Mouse (Mus musculus) skeletal muscle tissue, adult 2 months (tissue): ENCODE measurements around the gene March5.
"Not testable (repeated sequence)": the region's sequence is repeated elsewhere in the genome, so short reads cannot be mapped to it uniquely, and the experiment has no call there.

Experiments
- DNase-seq: peaks from one replicate; pipeline ENCODE4 v3.0.0-alpha.2; 2012; ENCODE audit warnings: low read depth, low spot score

The March5 gene

DNA sequence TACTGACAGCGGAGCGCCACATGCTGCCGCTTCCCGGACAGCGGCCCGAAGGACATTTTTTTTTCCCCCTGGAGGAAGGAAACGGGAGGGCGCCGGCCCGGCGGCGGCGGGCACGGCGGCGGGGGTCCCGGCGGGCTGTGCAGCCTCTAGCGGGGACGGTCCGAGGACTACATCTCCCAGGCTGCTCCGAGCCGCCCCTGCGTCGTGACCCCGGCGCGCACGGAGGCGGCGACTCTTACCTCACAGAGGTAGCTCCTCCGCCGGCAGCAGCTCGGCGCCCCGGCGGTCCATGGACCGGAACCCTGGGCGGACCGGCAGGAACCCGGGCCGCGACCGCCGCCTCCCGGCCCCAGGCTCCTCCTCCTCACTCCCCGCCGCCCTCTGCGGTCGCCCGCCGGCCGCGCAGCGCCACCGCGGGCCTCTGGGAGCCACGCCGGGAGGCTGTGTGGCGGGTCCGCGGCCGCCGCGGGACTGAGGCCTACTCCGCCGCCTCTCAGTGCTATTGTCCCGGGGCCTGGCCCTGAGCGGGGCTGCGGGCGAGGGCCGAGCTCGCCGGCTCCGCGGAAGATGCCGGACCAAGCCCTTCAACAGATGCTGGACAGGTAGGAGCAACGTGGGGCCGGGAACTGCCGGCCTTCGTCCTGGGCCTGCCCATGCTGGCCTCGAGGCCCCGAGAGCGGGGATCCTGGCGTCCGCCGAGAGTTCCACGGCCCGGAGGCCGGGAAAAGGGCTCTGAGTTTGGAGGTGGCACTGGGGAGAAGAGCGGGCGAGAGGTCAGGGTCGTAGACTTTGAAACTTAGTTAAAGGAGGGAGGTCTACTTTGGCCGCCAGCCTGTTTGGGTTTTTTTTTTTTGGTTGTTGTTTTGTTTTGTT, at the start of gene March5:
Gene March5, plus strand, starts transcription at position 241 of the 873 bp plus-strand sequence.
- peak; percentile 89 for DNase-seq

GRCm38 (mm10) chr19:37172096-37172495, 35.2 kb upstream of the March5 start:
- no peak for DNase-seq

- DNase-seq, result no peak
Observed at GRCm38 (mm10) chr19:37172566-37173130, 34.7 kb upstream of the March5 start.

- no peak for DNase-seq
Observed at GRCm38 (mm10) chr19:37173331-37174115, 33.8 kb upstream of the March5 start.

DNA sequence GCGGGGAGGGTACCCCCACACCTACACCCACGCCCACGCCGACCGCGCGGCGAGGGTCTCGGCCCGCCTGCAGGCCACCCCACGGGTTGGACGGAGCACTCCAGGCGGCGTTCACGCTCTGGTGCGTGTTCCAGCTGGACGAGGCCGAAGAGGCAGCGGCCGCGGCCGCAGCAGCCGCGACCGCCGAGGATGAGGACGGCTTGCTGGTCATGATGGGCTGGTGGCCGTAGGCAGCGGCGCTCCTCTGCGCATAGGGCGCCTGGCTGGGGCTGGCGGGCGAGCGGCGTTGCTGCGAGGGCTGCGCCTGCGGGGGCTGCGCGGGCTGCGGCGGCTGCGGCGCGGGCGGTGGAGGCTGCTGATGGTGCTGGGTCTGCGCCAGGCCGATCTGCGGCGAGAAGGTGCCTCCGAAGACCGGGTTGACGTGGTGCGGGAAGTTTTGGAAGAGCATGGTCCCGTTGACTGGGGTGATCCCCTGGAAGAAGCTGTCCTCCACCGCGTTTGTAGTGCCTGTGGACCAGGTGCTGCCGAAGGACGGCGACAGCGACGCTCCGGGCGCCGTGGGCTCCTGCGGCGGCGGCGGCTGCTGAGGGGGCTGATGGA, 33.1 kb upstream of the March5 start:
- DNase-seq, result no peak

DNA sequence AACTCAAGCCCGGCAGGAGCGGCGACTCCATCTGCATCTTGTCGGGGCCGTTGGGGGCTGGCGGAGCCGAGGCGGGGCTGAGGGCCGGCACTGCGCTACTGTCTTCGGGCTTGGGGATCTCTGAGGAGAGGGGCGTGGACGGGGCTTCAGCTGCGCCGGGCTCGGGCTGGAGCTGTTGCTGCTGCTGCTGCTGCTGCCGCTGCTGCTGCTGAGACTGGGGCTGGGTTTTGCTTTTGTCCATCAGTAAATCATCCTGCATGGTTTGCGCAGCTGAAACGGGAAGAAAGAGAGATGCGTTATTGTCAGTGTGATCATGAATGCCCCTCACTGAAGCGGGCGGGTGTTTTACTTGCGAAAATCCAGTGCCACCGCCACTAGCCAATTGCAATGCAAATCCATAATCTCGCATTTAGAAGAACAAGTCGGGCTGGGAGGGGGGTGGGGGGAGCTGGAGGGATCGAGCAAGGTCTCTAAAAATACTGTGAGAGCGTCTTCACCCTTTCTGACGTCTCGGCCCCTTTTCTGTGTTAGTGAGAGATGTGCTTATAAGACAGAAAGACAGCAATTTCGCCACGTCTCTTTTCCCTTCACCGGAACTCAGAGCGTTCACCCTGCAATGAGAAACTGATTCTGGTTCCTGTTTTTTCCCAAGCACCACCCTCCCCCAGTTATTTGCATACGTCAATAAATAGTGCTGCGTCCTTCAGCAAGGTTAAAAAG, 32.5 kb upstream of the March5 start:
- peak; percentile 77 for DNase-seq

DNA sequence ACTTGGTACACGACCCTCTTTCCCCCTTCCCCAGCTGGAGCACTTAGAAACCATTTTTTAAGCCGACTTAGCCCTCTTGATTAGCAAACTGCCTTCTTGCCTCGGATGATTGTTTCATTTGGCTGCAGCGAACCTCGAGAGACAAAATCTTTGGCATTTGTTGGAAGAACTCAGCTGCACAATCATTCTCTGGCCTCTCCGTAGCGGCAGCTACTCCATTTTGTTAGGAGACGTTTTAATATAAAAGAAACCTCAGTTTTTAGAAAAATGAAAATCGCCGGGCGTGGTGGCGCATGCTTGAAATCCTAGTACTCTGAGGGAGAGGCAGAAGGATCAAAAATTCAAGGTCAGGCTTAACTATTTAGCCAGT, 31.9 kb upstream of the March5 start:
- no peak for DNase-seq

- peak; percentile 49 for DNase-seq
Observed at GRCm38 (mm10) chr19:37175919-37176318, 31.4 kb upstream of the March5 start.

DNA sequence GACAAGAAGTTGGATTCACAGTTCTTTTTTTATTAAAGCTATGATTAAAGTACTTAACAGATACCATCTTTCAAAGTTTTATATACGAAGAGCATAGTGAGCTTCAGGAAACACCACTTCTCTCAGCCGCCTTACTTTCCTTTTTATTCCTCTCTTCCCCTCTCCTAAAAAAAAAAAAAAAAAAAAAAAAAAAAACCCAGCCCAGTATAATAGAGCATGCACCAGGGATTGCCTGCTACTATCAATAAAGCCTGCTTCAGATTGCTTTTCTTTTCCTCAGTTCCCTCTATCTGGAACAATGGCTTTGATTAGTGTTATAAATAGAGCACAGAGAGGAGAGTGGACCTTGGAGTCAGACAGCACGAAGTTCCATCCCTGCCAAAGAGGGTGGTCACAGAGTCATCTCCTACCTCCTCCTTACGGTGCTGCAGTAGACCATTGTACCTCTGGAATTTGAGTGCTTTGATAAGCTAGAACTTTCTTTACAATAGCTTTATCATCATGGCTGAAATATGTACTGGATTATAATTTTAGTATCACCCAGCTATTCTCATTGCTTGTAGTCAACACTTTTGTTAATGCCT, 30.4 kb upstream of the March5 start:
- DNase-seq, result no peak

DNA sequence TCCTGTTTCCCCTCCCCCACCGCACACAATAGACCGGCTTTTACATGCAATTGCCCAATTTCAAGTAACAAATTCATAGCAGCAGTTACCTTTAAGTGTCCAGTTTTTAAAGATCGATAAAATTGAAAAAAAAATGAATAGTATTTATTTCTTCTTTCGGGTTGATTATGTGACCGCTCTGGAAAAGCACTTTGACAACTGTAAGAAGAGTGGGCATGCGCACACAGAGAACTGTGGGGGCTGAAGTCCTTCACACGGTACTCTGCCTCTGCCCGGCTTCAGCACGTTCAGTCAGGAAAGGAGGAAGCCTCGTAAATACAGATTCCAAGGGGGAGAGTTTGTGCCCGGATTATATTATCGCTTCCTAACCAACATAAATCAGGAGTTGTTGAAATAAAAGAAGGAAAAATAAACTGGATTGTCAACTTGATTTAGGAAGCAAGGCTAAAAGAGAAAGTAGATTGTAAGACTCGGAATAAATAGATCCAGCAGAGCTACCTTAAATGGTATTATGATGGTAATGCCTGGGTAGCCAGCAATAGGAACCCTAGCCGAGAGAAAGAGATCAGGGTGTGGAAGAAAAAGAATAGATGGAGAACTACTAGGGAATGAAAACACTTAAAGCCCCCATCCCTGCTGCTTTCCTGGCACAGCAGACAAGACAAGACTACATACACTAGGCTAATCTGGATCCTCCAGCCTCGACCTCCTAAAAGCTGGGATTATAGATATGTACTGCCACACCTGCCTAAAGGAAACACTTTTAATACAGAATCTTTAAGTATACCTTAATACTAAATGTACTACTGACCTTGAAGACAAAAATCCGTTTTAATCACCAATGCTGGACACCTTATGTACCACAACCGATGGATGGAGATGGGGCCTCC, 29.3 kb upstream of the March5 start:
- peak; percentile 72 for DNase-seq

- DNase-seq, result no peak
Observed at GRCm38 (mm10) chr19:37188366-37188948, 18.9 kb upstream of the March5 start.

- DNase-seq, result no peak
Observed at GRCm38 (mm10) chr19:37192475-37193058, 14.8 kb upstream of the March5 start.

- DNase-seq, result no peak
Observed at GRCm38 (mm10) chr19:37198165-37198880, 9.0 kb upstream of the March5 start.

- DNase-seq, result no peak
Observed at GRCm38 (mm10) chr19:37199889-37200288, 7.5 kb upstream of the March5 start.

DNA sequence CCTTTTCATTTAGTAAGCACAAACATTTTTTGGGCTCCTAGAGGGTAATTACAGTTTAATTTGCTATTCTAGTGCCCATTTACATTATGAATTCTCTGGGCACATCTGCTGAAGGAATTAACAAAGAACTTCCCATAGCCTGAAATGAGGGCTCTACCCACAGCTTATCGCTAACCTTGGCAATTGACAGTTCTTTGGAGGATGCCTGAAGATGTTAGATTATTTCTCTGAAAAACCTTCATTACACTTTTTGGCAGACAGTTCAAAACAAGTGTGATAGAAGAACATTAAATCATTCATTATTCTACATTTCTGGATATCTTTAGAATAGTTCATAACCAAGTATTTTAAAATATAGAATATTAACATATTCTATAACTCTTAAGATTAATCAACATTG, 4.0 kb upstream of the March5 start:
- DNase-seq, result no peak

DNA sequence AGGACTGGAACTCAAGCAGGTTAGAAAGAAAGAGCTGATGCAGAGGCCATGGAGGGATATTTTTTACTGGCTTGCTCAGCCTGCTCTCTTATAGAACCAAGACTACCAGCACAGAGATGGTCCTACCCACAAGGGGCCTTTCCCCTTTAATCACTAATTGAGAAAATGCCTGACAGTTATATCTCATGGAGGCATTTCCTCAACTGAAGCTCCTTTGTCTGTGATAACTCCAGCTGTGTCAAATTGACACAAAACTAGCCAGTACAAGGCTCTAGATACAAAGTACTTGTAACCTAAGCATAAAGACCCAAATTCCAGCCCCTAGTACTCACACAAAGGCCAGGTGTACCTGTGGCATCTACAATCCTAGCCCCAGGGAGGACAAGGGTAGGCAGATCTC, 2.2 kb upstream of the March5 start:
- not testable (repeated sequence) for DNase-seq

DNA sequence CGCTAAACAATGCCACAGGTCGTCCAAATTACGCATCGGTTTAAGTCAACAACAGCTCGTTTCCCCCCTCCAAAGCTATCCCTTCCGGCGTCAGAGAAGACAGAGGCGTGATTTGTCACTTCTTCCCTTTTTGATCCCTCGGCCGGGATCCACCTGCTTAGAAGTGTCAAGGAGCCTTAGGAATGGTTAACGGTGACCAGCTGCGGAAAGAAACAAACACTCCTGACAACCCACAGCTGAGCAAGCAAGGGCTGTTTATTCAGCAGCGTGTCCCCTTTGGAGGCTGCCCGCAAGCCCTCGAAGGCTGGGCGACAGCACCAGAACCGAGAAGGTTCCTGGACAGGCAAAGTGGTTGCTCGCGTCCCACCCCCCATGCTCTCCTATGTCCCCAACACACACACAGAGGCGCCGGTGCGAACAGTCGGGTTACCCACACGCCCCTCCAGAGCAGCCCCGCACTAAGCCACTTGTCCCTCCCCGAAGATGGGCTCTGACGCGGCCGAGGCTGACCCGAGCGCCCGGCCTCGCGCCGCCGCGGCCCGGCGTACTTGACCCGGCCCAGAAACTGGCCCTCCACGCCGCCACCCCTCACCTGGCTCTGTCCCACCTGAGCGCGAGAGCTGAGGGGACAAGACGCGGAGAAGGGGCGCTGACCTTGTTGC, 571 bp upstream of the March5 start:
- peak; percentile 43 for DNase-seq

DNA sequence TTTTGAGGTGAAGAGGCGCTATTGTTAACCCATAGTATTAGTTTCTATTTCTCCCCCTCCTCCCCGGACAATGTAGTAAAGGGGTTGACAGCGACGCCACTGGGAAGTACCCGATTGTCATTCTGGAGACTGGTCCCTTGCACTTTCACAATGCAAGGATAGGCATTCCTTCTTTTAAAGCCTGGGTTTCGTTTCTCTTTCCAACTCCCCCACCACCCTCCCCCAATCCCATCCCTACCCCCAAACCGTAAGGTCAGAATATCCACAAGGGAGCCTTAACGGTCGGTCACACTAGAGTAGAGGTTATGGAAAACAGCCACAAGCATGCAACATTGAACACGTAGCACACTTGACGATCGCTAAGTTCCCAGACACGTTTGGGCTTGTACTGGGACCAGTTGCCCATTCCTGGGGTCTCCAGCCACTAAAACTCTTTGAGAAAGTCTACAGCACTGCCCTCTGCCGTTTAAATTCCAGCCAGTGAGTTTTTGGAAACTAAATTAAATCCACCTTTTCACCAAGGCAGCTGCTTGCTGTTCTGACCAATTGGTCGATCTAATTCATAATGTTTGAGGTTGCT, 923 bp downstream of the March5 start, which contains the start of gene Cpeb3:
Gene Cpeb3, minus strand, starts transcription at position 426 of the 580 bp plus-strand sequence.
- DNase-seq, result no peak
